Mouse (Mus musculus): ENCODE measurements around the gene Fam219b. TPM values are rescaled to one million over a fixed set of nuclear protein-coding genes. Genes with fewer than 3 reads are reported as not detected.

The Fam219b gene
- polyA plus RNA-seq, 1 experiment: 14.4 TPM

- no peak within 1 kb of the TSS for H3ac ChIP-seq (ENCODE audit: control insufficient read depth, insufficient read length)
- H3K4me3 ChIP-seq: no peak within 1 kb of the TSS
- peaks cover 8% of the 10 kb centered on the region for H3K27me3 ChIP-seq (ENCODE audit: control insufficient read depth, insufficient read depth, insufficient read length)
- no peaks in the 10 kb centered on the region for H3K79me2 ChIP-seq (ENCODE audit: control insufficient read depth, insufficient read depth)
- H3K4me2 ChIP-seq (ENCODE audit: low read depth): peak within 1 kb of the TSS; percentile 24
- TF ChIP-seq MYOD1 (IDR thresholded peaks at IDR 0.05; ENCODE audit: control insufficient read depth in 1 of 3, insufficient read length in 2 of 3, low read depth in 2 of 3) (no peak), MYOG (IDR thresholded peaks at IDR 0.05; ENCODE audit: control insufficient read depth in 1 of 3, insufficient read depth in 1 of 3, insufficient read length in 2 of 3, low read depth in 2 of 3) (no peak), E2F4 (IDR thresholded peaks at IDR 0.05; ENCODE audit: insufficient read depth) (no peak), SRF (IDR thresholded peaks at IDR 0.05; ENCODE audit: control insufficient read depth, insufficient read length, low read depth) (no peak), TCF12 (IDR thresholded peaks at IDR 0.05; ENCODE audit: insufficient read depth, poor library complexity, severe bottlenecking) (no peak), REST (IDR thresholded peaks at IDR 0.05; ENCODE audit: insufficient read depth, insufficient read length) (no peak), USF1 (IDR thresholded peaks at IDR 0.05; ENCODE audit: low read depth) (no peak), CEBPB (IDR thresholded peaks at IDR 0.05; ENCODE audit: insufficient read depth, poor library complexity, severe bottlenecking) (no peak), TCF3 (IDR thresholded peaks at IDR 0.05; ENCODE audit: insufficient read length, low read depth) (no peak), MAX (IDR thresholded peaks at IDR 0.05; ENCODE audit: low read depth) (no peak), POLR2AphosphoS2 (IDR thresholded peaks at IDR 0.05; ENCODE audit: insufficient read length, low read depth) (no peak), POLR2A (IDR thresholded peaks at IDR 0.05; ENCODE audit: insufficient read length, low read depth) (no peak)
- no peaks in the 10 kb centered on the region for H3K36me3 ChIP-seq (ENCODE audit: control insufficient read depth, insufficient read depth)
These were observed 33.5 kb upstream of the Fam219b start, which contains the start of gene Rpp25 for GRCm38 (mm10) chr9:57503622-57504380. Gene Rpp25, plus strand, starts transcription at chr9:57504026.

- H3K79me2 ChIP-seq (ENCODE audit: control insufficient read depth, insufficient read depth): no peaks in the 10 kb centered on the region
- TF ChIP-seq E2F4 (IDR thresholded peaks at IDR 0.05; ENCODE audit: insufficient read depth) (no peak), POLR2A (IDR thresholded peaks at IDR 0.05; ENCODE audit: insufficient read length, low read depth) (no peak), TCF12 (IDR thresholded peaks at IDR 0.05; ENCODE audit: insufficient read depth, poor library complexity, severe bottlenecking) (no peak), REST (IDR thresholded peaks at IDR 0.05; ENCODE audit: insufficient read depth, insufficient read length) (no peak), CEBPB (IDR thresholded peaks at IDR 0.05; ENCODE audit: insufficient read depth, poor library complexity, severe bottlenecking) (no peak), MYOG (IDR thresholded peaks at IDR 0.05; ENCODE audit: control insufficient read depth in 1 of 3, insufficient read depth in 1 of 3, insufficient read length in 2 of 3, low read depth in 2 of 3) (no peak), TCF3 (IDR thresholded peaks at IDR 0.05; ENCODE audit: insufficient read length, low read depth) (no peak)
- no peak overlapping the region for H3ac ChIP-seq (ENCODE audit: control insufficient read depth, insufficient read length)
- no peak overlapping the region for H3K4me3 ChIP-seq
- H3K36me3 ChIP-seq (ENCODE audit: control insufficient read depth, insufficient read depth): no peaks in the 10 kb centered on the region
- H3K4me2 ChIP-seq (ENCODE audit: low read depth): peak overlapping the region; percentile 24
- peaks cover 8% of the 10 kb centered on the region for H3K27me3 ChIP-seq (ENCODE audit: control insufficient read depth, insufficient read depth, insufficient read length)
These were observed 33.0 kb upstream of the Fam219b start for GRCm38 (mm10) chr9:57504381-57504700.

- Histone ChIP-seq H3K4me2 (ENCODE audit: low read depth) (peak overlapping the region; percentile 70), H3K4me3 (no peak overlapping the region), H3K27me3 (ENCODE audit: control insufficient read depth, insufficient read depth, insufficient read length) (peaks cover 8% of the 10 kb centered on the region)
These were observed 32.4 kb upstream of the Fam219b start for GRCm38 (mm10) chr9:57504891-57505290.

GRCm38 (mm10) chr9:57505700-57506099 lies 31.6 kb upstream of the Fam219b start:
- TF ChIP-seq TCF12 (IDR thresholded peaks at IDR 0.05; ENCODE audit: insufficient read depth, poor library complexity, severe bottlenecking) (peak; percentile 19), MYOD1 (IDR thresholded peaks at IDR 0.05; ENCODE audit: control insufficient read depth in 1 of 3, insufficient read length in 2 of 3, low read depth in 2 of 3) (peak in 2 of 3 experiments; percentile 70 to 87), REST (IDR thresholded peaks at IDR 0.05; ENCODE audit: insufficient read depth, insufficient read length) (no peak), USF1 (IDR thresholded peaks at IDR 0.05; ENCODE audit: low read depth) (no peak), CEBPB (IDR thresholded peaks at IDR 0.05; ENCODE audit: insufficient read depth, poor library complexity, severe bottlenecking) (no peak), MYOG (IDR thresholded peaks at IDR 0.05; ENCODE audit: control insufficient read depth in 1 of 3, insufficient read depth in 1 of 3, insufficient read length in 2 of 3, low read depth in 2 of 3) (peak; percentile 16 to 86 (median 71)), MAX (IDR thresholded peaks at IDR 0.05; ENCODE audit: low read depth) (no peak), POLR2A (IDR thresholded peaks at IDR 0.05; ENCODE audit: insufficient read length, low read depth) (no peak), TCF3 (IDR thresholded peaks at IDR 0.05; ENCODE audit: insufficient read length, low read depth) (no peak), POLR2AphosphoS2 (IDR thresholded peaks at IDR 0.05; ENCODE audit: insufficient read length, low read depth) (no peak), E2F4 (IDR thresholded peaks at IDR 0.05; ENCODE audit: insufficient read depth) (no peak), SRF (IDR thresholded peaks at IDR 0.05; ENCODE audit: control insufficient read depth, insufficient read length, low read depth) (no peak)
- H3ac ChIP-seq (ENCODE audit: control insufficient read depth, insufficient read length): no peak overlapping the region
- H3K4me2 ChIP-seq (ENCODE audit: low read depth): peak overlapping the region; percentile 70
- no peak overlapping the region for H3K4me3 ChIP-seq
- H3K79me2 ChIP-seq (ENCODE audit: control insufficient read depth, insufficient read depth): no peaks in the 10 kb centered on the region
- H3K36me3 ChIP-seq (ENCODE audit: control insufficient read depth, insufficient read depth): no peaks in the 10 kb centered on the region
- peaks cover 8% of the 10 kb centered on the region for H3K27me3 ChIP-seq (ENCODE audit: control insufficient read depth, insufficient read depth, insufficient read length)

More at GRCm38 (mm10) chr9:57504891-57505290, 32.4 kb upstream of the Fam219b start:
- H3K79me2 ChIP-seq (ENCODE audit: control insufficient read depth, insufficient read depth): no peaks in the 10 kb centered on the region
- H3ac ChIP-seq (ENCODE audit: control insufficient read depth, insufficient read length): no peak overlapping the region
- H3K36me3 ChIP-seq (ENCODE audit: control insufficient read depth, insufficient read depth): no peaks in the 10 kb centered on the region
- TF ChIP-seq SRF (IDR thresholded peaks at IDR 0.05; ENCODE audit: control insufficient read depth, insufficient read length, low read depth): no peak

- no peaks in the 10 kb centered on the region for H3K36me3 ChIP-seq (ENCODE audit: control insufficient read depth, insufficient read depth)
- H3K4me3 ChIP-seq: no peak overlapping the region
- H3K27me3 ChIP-seq (ENCODE audit: control insufficient read depth, insufficient read depth, insufficient read length): peaks cover 6% of the 10 kb centered on the region
- no peak for TF ChIP-seq SRF (IDR thresholded peaks at IDR 0.05; ENCODE audit: control insufficient read depth, insufficient read length, low read depth)
- no peak for TF ChIP-seq TCF12 (IDR thresholded peaks at IDR 0.05; ENCODE audit: insufficient read depth, poor library complexity, severe bottlenecking)
- no peak for TF ChIP-seq POLR2AphosphoS2 (IDR thresholded peaks at IDR 0.05; ENCODE audit: insufficient read length, low read depth)
- TF ChIP-seq E2F4 (IDR thresholded peaks at IDR 0.05; ENCODE audit: insufficient read depth): no peak
- TF ChIP-seq TCF3 (IDR thresholded peaks at IDR 0.05; ENCODE audit: insufficient read length, low read depth): no peak
- TF ChIP-seq MYOD1 (IDR thresholded peaks at IDR 0.05; ENCODE audit: control insufficient read depth in 1 of 3, insufficient read length in 2 of 3, low read depth in 2 of 3): no peak
- no peak for TF ChIP-seq REST (IDR thresholded peaks at IDR 0.05; ENCODE audit: insufficient read depth, insufficient read length)
- TF ChIP-seq POLR2A (IDR thresholded peaks at IDR 0.05; ENCODE audit: insufficient read length, low read depth): no peak
- no peak for TF ChIP-seq USF1 (IDR thresholded peaks at IDR 0.05; ENCODE audit: low read depth)
- no peak for TF ChIP-seq CEBPB (IDR thresholded peaks at IDR 0.05; ENCODE audit: insufficient read depth, poor library complexity, severe bottlenecking)
- TF ChIP-seq MYOG (IDR thresholded peaks at IDR 0.05; ENCODE audit: control insufficient read depth in 1 of 3, insufficient read depth in 1 of 3, insufficient read length in 2 of 3, low read depth in 2 of 3): no peak
- no peak for TF ChIP-seq MAX (IDR thresholded peaks at IDR 0.05; ENCODE audit: low read depth)
- no peaks in the 10 kb centered on the region for H3K79me2 ChIP-seq (ENCODE audit: control insufficient read depth, insufficient read depth)
- H3K4me2 ChIP-seq (ENCODE audit: low read depth): no peak overlapping the region
- H3ac ChIP-seq (ENCODE audit: control insufficient read depth, insufficient read length): no peak overlapping the region
These were observed 26.8 kb upstream of the Fam219b start for GRCm38 (mm10) chr9:57510577-57510976.
